Mouse (Mus musculus) cerebellum, adult 2 months (tissue): Measurements from ENCODE around the gene Dmac2. TPM values are rescaled to one million over a fixed set of nuclear protein-coding genes. Genes with fewer than 3 reads are reported as not detected.
A peak's percentile ranks its signal among the peaks of the same experiment; 100 is the strongest.

Source experiments
- DNase-seq, 2 experiments: peaks; one replicate each; pipeline ENCODE4 v3.0.0; 2021
- H3K27ac ChIP-seq: fragments of 200-500 bp; 2 replicates; pipeline ENCODE4 v1.5.1; 2012; ENCODE audit warnings: low read length, control low read depth, inconsistent platforms; ENCODE audit not compliant: insufficient read depth
- H3K27me3 ChIP-seq: fragments of 200-500 bp; 2 replicates; pipeline ENCODE4 v1.6.1; 2012; ENCODE audit warnings: inconsistent platforms, mild to moderate bottlenecking, low read length, moderate library complexity; ENCODE audit not compliant: control insufficient read depth, insufficient read depth
- H3K4me1 ChIP-seq: fragments of 200-500 bp; 2 replicates; pipeline ENCODE4 v1.6.1; 2011; ENCODE audit warnings: low read length; ENCODE audit not compliant: control insufficient read depth, insufficient read depth
- H3K4me3 ChIP-seq: fragments of 200-500 bp; replicated peaks from 2 replicates; pipeline ENCODE3; 2011; ENCODE audit warnings: mild to moderate bottlenecking, low read depth, low read length, control low read depth; ENCODE audit not compliant: insufficient read depth
- CTCF ChIP-seq: fragments of 200-500 bp; IDR thresholded peaks from 2 replicates; pipeline ENCODE4 v1.5.1; 2011; ENCODE audit warnings: low read depth, mild to moderate bottlenecking, control low read depth, low read length, moderate library complexity, borderline replicate concordance; ENCODE audit not compliant: insufficient read depth
- POLR2A ChIP-seq: fragments of 200-500 bp; IDR thresholded peaks from 2 replicates; pipeline ENCODE4 v1.6.1; 2011; ENCODE audit warnings: low read length, control low read depth, borderline replicate concordance; ENCODE audit not compliant: insufficient read depth
- WGBS: fragments of 180-500 bp; shearing (Covaris S2); methylation state at CpG from one replicate; pipeline ENCODE4 v1.1.7; 2018; 5-methylcytosine and 5-hydroxymethylcytosine counted together
- polyA plus RNA-seq: library from polyadenylated mRNA; depleted of rRNA; stranded (reverse); fragments of >200 nt; gene quantifications from 2 replicates; pipeline ENCODE4 v1.2.3, GENCODE M21; 2012; rRNA removed

The Dmac2 gene
- polyA plus RNA-seq, 1 experiment = 109 TPM

- 96% methylated on average over 8 of the region's 8 CpGs for WGBS
- DNase-seq = no peak
- Histone ChIP-seq H3K27ac (no peak overlapping the region), H3K4me3 (no peak overlapping the region), H3K27me3 (no peaks in the 10 kb centered on the region), H3K4me1 (no peaks in the 10 kb centered on the region; the same call in 1 of the 2 replicates)
- TF ChIP-seq CTCF (no peak), POLR2A (no peak)
Observed at GRCm38 (mm10) chr7:25666381-25666780, 47.2 kb downstream of the Dmac2 start.

GRCm38 (mm10) chr7:25669158-25669557 is 49.9 kb downstream of the Dmac2 start:
- Histone ChIP-seq H3K27ac (no peak overlapping the region), H3K27me3 (no peaks in the 10 kb centered on the region), H3K4me3 (no peak overlapping the region), H3K4me1 (no peaks in the 10 kb centered on the region; the same call in 1 of the 2 replicates)
- DNase-seq = no peak
- WGBS = 86% methylated on average over 10 of the region's 10 CpGs
- no peak for TF ChIP-seq CTCF
- no peak for TF ChIP-seq POLR2A

GRCm38 (mm10) chr7:25669631-25670030 is 50.4 kb downstream of the Dmac2 start:
- whole genome bisulfite sequencing = 91% methylated on average over 9 of the region's 9 CpGs
- H3K27ac ChIP-seq = no peak overlapping the region

DNA sequence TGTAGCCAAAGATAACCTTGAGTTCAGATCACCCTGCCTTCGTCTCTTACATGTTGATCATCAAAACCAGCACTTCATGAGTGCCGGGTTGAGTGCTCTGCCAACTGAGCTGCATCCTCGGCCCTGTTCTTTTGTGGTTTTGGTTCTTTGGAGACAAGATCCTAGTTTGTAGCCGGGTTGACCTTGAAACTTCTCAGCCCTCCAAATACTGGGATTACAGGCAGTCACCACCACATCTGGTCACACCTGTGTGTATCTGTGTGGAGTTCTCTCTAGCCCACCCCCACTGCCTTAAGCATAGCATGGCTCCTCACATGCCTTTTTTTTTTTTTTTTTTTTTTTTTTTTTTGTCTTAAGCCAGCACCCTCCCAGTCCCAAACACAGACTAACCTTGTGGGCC is 50.9 kb downstream of the Dmac2 start:
- Histone ChIP-seq H3K27ac (no peak overlapping the region), H3K4me3 (no peak overlapping the region), H3K27me3 (no peaks in the 10 kb centered on the region; the same call in 1 of the 2 replicates), H3K4me1 (0 out of 2 replicates have a peak, but pooled peaks cover 6% of the 10 kb centered on the region)
- TF ChIP-seq POLR2A (no peak), CTCF (no peak)
- DNase-seq = no peak
- WGBS = 90% methylated on average over 4 of the region's 4 CpGs

More at GRCm38 (mm10) chr7:25669631-25670030, 50.4 kb downstream of the Dmac2 start:
- no peak for DNase-seq
- Histone ChIP-seq H3K4me1 (0 out of 2 replicates have a peak, but pooled peaks cover 4% of the 10 kb centered on the region), H3K27me3 (no peaks in the 10 kb centered on the region; the same call in 1 of the 2 replicates), H3K4me3 (no peak overlapping the region)
- TF ChIP-seq POLR2A (no peak), CTCF (no peak)

GRCm38 (mm10) chr7:25671686-25672085 is 52.5 kb downstream of the Dmac2 start:
- Histone ChIP-seq H3K27me3 (no peaks in the 10 kb centered on the region; the same call in 1 of the 2 replicates), H3K4me3 (no peak overlapping the region), H3K27ac (no peak overlapping the region), H3K4me1 (peaks cover 12% of the 10 kb centered on the region; the same call in 1 of the 2 replicates)
- no peak for TF ChIP-seq CTCF
- no peak for TF ChIP-seq POLR2A
- 67% methylated on average over 2 of the region's 2 CpGs for WGBS
- DNase-seq = no peak

GRCm38 (mm10) chr7:25672442-25672841 is 53.2 kb downstream of the Dmac2 start:
- Histone ChIP-seq H3K27me3 (no peaks in the 10 kb centered on the region; the same call in 1 of the 2 replicates), H3K27ac (no peak overlapping the region), H3K4me3 (no peak overlapping the region), H3K4me1 (peaks cover 15% of the 10 kb centered on the region; the same call in 1 of the 2 replicates)
- WGBS = 61% methylated on average over 4 of the region's 4 CpGs
- no peak for DNase-seq
- no peak for TF ChIP-seq CTCF
- no peak for TF ChIP-seq POLR2A

GRCm38 (mm10) chr7:25674297-25674696 is 55.1 kb downstream of the Dmac2 start:
- 26% methylated on average over 9 of the region's 9 CpGs for WGBS
- peak overlapping the region; percentile 18 for H3K4me3 ChIP-seq
- H3K27me3 ChIP-seq = no peaks in the 10 kb centered on the region; the same call in 1 of the 2 replicates
- no peak for TF ChIP-seq CTCF
- no peak for TF ChIP-seq POLR2A
- peaks cover 15% of the 10 kb centered on the region; the same call in 1 of the 2 replicates for H3K4me1 ChIP-seq
- DNase-seq = no peak
- no peak overlapping the region for H3K27ac ChIP-seq

DNA sequence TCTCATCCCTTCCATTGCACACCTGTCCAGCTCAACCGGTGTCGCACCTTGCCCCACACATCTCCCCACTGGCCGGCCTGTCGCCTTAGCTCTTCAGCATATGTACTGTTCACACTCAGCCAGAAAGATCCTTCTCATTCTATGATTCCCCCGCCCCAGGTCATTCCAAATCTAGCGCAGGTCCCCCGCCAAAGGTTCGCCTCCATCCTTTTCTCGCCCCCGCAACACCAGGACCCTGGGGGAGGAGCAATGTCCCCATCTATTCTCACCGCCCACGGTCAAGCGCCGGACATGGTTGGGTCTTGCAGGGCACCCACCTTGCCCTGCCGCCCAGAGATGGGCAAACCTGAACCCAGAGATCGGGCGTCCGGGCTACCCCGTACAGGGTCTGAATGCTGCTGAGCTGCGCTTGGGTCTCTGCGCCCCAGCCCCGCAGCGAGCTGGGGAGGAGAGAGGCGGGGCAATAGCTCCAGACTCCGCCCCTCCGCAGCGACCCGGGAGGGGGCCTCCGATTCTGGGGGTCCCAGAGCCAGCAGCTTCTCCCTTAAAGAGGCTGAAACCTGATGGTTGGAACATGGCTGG is 55.6 kb downstream of the Dmac2 start, which contains the start of gene Tmem91:
Gene Tmem91 (minus strand): TSS at position 448 of the 582 bp plus-strand sequence.
- H3K4me3 ChIP-seq = peak within 1 kb of the TSS; percentile 18
- no peaks in the 10 kb centered on the region; the same call in 1 of the 2 replicates for H3K27me3 ChIP-seq
- 2% methylated on average over 29 of the region's 29 CpGs for WGBS
- H3K27ac ChIP-seq = no peak within 1 kb of the TSS
- peak in 1 of 2 experiments; percentile 31 for DNase-seq
- H3K4me1 ChIP-seq = peaks cover 15% of the 10 kb centered on the region; the same call in 1 of the 2 replicates
- TF ChIP-seq POLR2A = no peak
- no peak for TF ChIP-seq CTCF

Other genes with a start within 250 kb of the Dmac2 start
- 0.59 TPM in 1 of 2 replicates, not detected in the other for gene Cnfn, start 249.7 kb upstream of the Dmac2 start, polyA plus RNA-seq
- gene Lipe, start 220.7 kb upstream of the Dmac2 start, polyA plus RNA-seq = 12.1 and 12.3 TPM in 2 replicates
- not detected in 2 replicates for gene Cxcl17, start 206.5 kb upstream of the Dmac2 start, polyA plus RNA-seq
- gene Ceacam1, start 141.8 kb upstream of the Dmac2 start, polyA plus RNA-seq = 3.5 and 4.1 TPM in 2 replicates
- 0.38 and 0.57 TPM in 2 replicates for gene Ceacam2, start 79.6 kb upstream of the Dmac2 start, polyA plus RNA-seq
- 0.11 and 0.13 TPM in 2 replicates for gene Erich4, start 3.5 kb upstream of the Dmac2 start, polyA plus RNA-seq
- 0.52 and 1.0 TPM in 2 replicates for gene B3gnt8, start 7.2 kb downstream of the Dmac2 start, polyA plus RNA-seq
- 87.3 and 94.0 TPM in 2 replicates for gene Bckdha, start 39.6 kb downstream of the Dmac2 start, polyA plus RNA-seq
- 42.3 and 42.8 TPM in 2 replicates for gene Exosc5, start 39.8 kb downstream of the Dmac2 start, polyA plus RNA-seq
- gene Tmem91, start 55.8 kb downstream of the Dmac2 start, polyA plus RNA-seq = 27.2 and 27.4 TPM in 2 replicates
- 36.9 and 37.3 TPM in 2 replicates for gene B9d2, start 61.4 kb downstream of the Dmac2 start, polyA plus RNA-seq
- 4.9 and 5.0 TPM in 2 replicates for gene Tgfb1, start 67.6 kb downstream of the Dmac2 start, polyA plus RNA-seq
- gene Ccdc97, start 99.7 kb downstream of the Dmac2 start, polyA plus RNA-seq = 59.3 and 62.7 TPM in 2 replicates
- 48.7 and 49.0 TPM in 2 replicates for gene Hnrnpul1, start 135.3 kb downstream of the Dmac2 start, polyA plus RNA-seq
- 23.6 and 27.1 TPM in 2 replicates for gene Axl, start 169.3 kb downstream of the Dmac2 start, polyA plus RNA-seq
- gene Cyp2s1, start 197.5 kb downstream of the Dmac2 start, polyA plus RNA-seq = 7.6 and 10.1 TPM in 2 replicates